Mouse (Mus musculus): ENCODE results near the gene Cdhr5.
A peak's percentile ranks its signal among the peaks of the same experiment; 100 is the strongest.
"Not testable (repeated sequence)": the region's sequence is repeated elsewhere in the genome, so short reads cannot be mapped to it uniquely, and the experiment has no call there.

Gene Cdhr5

GRCm38 (mm10) chr7:141277701-141278678, 1.4 kb upstream of the Cdhr5 start:
- no peak for DNase-seq (ENCODE audit: low spot score in 2 of 2)

- DNase-seq (ENCODE audit: low spot score in 2 of 2), result no peak
Observed at GRCm38 (mm10) chr7:141275356-141275755, 1.2 kb downstream of the Cdhr5 start.

GRCm38 (mm10) chr7:141270631-141271030, 6.0 kb downstream of the Cdhr5 start:
- peak; percentile 37 to 56 for DNase-seq (ENCODE audit: low spot score in 2 of 2)

GRCm38 (mm10) chr7:141269273-141269545, 7.4 kb downstream of the Cdhr5 start:
- DNase-seq (ENCODE audit: low spot score in 2 of 2), result no peak

DNA sequence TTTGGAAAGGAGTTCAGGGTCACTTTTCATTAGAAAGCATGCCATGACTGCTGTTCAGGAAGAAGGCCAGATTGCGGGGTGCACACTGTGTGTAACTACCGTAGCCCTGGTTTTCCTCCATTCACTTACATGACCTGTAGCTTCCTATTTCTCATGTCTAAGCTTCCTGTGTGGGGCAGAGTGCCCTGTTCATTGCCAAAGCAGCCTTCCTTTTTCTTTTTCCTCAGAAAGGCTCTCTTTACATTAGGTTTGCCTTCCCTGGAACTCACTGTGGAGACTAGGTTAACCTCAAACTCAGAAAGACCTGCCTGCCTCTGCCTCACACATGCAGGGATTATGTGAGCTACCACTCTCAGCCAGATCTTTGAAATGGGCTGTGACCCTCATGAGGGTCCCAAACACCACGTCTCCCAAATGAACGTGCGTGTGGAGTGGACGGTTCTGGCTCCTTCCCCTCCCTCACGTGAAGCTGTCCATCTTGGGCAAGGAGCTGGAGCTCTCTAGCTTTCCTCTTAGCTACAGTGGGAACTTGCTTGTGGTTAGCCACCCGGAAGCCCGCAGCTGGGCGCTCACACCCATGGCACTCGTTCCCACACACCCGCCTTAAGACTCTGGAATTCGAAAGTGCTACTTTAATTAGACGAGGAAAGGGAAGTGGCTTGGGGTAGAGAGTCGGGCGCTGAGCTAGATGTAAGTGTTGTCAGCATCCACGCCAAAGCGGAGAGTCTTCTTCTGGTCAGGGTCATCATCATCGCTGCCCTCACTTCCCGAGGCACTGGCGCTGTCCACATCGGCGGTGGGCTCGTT, 7.9 kb downstream of the Cdhr5 start:
- peak in 1 of 2 experiments; percentile 19 for DNase-seq (ENCODE audit: low spot score in 2 of 2)

GRCm38 (mm10) chr7:141265739-141266561, 10.6 kb downstream of the Cdhr5 start, which contains the start of gene Irf7:
Irf7 (minus strand) TSS chr7:141266481.
- peak; percentile 87 to 90 for DNase-seq (ENCODE audit: low spot score in 2 of 2)

GRCm38 (mm10) chr7:141265411-141265738, 11.2 kb downstream of the Cdhr5 start:
- DNase-seq (ENCODE audit: low spot score in 2 of 2), result peak in 1 of 2 experiments; percentile 44

- DNase-seq (ENCODE audit: low spot score in 2 of 2), result peak; percentile 52 to 61
Observed at GRCm38 (mm10) chr7:141264761-141265410, 11.7 kb downstream of the Cdhr5 start.

DNA sequence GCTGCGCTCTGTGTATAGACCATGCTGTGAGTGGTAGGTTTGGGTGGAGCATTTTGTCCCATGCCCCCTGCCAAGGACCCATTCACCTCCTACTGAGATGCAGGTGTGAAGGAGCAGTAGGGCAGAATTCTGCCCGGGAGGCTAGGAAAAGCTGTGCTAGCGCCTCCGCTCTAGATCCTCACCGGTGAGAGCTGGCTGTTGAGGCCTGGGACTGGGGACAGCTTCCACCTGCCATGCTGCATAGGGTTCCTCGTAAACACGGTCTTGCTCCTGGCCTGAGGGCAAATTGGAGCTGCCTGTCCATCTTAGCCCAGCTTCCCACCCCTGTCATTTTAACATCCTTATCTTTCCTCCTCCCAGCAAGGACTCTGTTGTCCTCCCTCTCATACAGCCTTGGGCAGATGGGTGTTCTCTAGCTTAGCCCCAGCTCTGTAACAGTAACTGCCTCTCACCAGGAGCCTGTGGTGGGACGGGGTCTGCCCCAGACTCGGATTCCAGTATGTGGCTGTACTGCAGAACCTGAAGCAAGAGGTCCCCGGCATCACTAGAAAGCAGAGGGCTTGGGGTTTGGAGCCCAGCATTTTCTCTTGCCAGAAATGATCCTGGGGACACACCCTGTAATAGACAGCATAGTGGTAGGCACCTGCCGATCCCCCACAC, 12.4 kb downstream of the Cdhr5 start:
- no peak for DNase-seq (ENCODE audit: low spot score in 2 of 2)

DNA sequence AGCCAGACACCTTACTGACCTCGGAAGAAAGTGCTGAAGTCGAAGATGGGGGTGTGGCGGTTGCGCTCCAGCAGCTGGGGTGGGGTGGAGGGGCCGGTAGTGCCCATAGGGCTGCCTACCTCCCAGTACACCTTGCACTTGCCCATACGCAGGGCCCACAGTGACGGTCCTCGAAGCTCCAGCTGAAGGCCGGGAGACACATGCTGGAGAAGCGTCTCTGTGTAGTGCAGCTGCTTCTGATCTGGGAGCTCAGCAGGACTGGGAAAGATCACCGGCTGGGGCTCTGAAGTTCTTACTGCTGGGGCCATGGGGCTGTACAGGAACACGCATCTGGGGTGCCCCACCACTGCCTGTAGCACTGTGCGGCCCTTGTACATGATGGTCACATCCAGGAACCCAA, 12.9 kb downstream of the Cdhr5 start:
- no peak for DNase-seq (ENCODE audit: low spot score in 2 of 2)

DNA sequence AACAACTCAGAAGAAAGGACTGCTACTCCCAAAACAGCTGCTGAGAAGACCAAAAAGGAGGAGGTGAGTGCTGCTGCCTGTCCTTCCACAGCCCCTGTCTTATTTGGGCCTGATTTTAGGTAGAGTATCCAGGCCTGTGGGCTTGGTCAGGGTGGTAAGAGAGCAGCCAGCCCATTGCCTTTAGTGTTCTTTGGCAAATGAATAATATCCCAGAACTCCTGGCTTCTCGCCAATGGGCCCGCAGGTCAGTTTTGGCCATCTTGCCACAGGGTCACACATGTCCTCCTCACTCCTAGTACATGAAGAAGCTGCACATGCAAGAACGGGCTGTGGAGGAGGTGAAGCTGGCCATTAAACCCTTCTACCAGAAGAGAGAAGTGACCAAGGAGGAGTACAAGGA, 15.1 kb downstream of the Cdhr5 start:
- DNase-seq (ENCODE audit: low spot score in 2 of 2), result no peak

- DNase-seq (ENCODE audit: low spot score in 2 of 2), result no peak
Observed at GRCm38 (mm10) chr7:141256159-141256558, 20.4 kb downstream of the Cdhr5 start.

GRCm38 (mm10) chr7:141250486-141250885, 26.1 kb downstream of the Cdhr5 start:
- DNase-seq (ENCODE audit: low spot score in 2 of 2), result not testable (repeated sequence)

GRCm38 (mm10) chr7:141231551-141231950, 45.0 kb downstream of the Cdhr5 start:
- no peak for DNase-seq (ENCODE audit: low spot score in 2 of 2)

DNA sequence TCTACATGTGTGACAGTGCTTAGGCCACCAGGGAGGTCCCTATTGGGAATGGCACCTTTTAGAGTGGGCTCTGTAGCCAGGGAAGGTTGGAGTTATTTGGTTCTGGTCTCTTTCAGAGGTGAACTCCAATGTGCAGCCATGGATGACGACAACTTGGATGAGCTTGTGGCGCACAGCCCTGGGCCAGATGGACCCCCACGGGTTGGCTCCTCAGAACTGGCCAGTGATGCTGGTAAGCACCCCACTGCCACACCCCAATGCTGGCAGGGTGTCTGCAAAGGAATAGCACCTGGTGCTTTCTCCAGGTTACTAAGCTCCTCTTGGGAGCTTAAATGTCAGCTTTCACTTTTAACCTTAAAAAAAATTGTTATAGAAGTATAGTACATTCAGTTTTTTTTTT, 45.5 kb downstream of the Cdhr5 start:
- DNase-seq (ENCODE audit: low spot score in 2 of 2), result no peak

GRCm38 (mm10) chr7:141230570-141230969, 46.0 kb downstream of the Cdhr5 start:
- no peak for DNase-seq (ENCODE audit: low spot score in 2 of 2)

DNA sequence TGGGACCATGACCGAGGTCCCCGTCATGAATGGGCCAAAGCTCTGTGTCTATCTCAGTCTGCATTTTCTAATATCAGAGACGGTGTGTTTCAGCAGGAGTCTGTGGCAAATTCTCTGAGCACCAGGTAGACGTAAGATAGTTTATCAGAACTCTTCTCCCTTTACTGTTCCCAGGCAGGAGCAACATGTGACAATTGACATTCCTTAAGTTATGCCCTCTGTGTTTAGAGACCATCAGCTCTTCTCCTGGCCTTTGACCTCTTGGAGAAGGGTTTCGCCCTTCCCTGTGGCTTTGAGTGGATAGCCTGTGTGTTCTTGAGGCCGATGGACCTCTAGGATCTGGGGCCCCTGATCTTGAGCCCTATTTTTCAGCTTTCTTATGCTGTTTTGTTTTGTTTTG, 46.9 kb downstream of the Cdhr5 start:
- DNase-seq (ENCODE audit: low spot score in 2 of 2), result no peak

GRCm38 (mm10) chr7:141228279-141229067, 48.1 kb downstream of the Cdhr5 start, which contains the start of gene Phrf1:
Phrf1 (plus strand) TSS chr7:141228784.
- DNase-seq (ENCODE audit: low spot score in 2 of 2), result peak; percentile 92 to 93

GRCm38 (mm10) chr7:141227796-141228195, 48.8 kb downstream of the Cdhr5 start:
- DNase-seq (ENCODE audit: low spot score in 2 of 2), result no peak

GRCm38 (mm10) chr7:141226535-141226934, 50.1 kb downstream of the Cdhr5 start:
- DNase-seq (ENCODE audit: low spot score in 2 of 2), result no peak

Measured in natural killer cell, adult 2 months (primary cell).